Mouse (Mus musculus): ENCODE results near the gene Ppp1r8.

Gene Ppp1r8

DNA sequence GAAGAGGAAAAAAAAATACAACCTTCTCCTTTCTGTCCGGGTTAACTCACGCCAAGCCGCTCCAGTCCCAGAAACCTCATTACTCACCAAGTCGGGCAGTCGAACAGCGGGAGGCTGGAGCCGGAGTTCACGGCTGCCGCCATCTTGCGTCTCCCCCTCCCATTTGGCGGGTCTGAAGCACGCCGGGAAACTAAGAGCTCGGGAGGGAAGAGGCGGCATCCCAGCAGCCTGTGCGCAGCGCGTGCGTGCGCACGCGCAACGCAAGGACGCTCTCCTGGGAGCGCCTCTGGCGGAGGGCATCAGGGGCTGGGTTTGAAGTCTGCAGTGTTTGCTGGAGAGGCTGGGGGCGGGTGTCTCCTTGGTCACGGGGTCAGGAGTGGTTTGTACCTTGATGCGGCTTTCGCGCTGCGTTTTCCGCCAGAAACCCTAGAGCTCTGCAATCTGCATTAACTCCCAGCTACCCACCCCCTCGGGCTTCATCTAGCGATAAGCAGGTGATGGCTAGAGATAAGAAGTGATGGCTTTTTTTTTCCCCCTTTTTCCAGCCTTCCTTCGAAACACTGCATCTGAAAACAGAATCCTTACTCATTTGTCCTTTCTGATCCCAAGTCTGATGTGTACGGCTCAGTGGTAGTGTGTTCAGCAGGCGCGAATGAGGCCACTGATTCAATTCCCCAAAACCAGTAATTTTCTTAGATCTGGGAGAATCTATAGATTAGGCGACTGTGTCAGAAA lies at the start of gene Ppp1r8:
TSS of gene Ppp1r8 (minus strand) at position 200 of the 735 bp plus-strand sequence.
- DNase-seq (ENCODE audit: low spot score in 2 of 2), result peak; percentile 60 to 81

DNA sequence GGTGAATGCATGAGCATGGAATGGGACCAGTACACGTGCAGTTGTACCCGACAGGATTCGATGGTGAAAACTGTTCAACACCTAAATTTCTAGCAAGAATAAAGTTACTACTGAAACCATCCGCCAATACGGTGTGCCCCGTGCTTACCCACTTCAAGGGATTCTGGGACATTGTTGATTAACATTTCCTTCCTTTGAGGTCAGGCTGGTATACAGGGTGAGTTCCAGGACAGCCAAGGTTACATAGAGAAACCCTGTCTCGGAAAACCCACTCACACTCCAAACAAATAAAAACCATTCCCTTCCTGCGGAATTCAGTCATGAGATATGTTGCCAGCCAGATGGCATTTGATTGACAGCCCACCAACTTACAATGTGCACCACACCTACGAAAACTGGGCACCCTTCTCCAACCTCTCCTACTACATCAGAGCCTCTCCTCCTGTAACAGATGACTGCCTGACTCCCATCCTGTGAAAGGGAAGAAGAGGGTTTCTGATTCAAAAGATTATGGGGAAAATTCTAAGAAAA lies 41.9 kb upstream of the Ppp1r8 start:
- DNase-seq (ENCODE audit: low spot score in 2 of 2), result no peak

- peak; percentile 75 to 83 for DNase-seq (ENCODE audit: low spot score in 2 of 2)
These were observed 41.3 kb upstream of the Ppp1r8 start, which contains the start of gene Stx12 for GRCm38 (mm10) chr4:132884064-132884843. TSS of gene Stx12 (minus strand) at chr4:132884509.

GRCm38 (mm10) chr4:132883561-132884063 lies 40.6 kb upstream of the Ppp1r8 start:
- peak in 1 of 2 experiments; percentile 13 for DNase-seq (ENCODE audit: low spot score in 2 of 2)

DNA sequence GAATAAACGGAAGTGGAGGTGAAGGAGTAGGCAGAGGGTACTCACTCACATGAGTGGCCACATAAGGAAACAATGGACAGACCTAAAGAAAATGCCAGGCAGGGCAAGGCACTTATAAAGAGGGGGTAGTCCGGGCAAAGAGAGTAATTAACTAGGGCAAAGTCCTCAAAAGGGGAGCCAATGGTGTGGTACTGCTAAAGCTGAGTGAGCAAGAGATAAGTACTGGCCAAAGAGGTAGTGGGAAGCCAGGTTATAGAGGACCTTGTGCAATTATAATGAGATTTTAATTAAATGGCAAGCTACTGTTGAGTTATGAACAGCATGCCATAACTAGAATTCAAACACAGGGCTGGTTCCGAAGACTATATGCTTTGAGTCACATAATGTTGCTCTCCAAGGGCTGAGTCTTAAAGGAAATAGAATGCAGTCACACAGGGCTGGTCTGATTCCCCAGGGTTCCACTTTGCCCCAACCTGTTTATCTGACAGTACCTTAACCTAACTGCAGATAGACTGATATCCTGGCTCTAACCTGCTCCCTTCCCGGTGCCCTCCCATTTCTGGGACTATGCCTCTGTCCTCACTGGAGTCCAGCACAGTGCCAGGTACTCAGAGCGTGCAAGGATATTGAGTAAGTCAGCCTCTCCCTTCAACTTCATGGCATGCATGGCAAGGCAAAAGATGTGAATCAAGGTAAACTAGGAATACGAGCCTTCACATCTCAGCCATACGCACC lies 31.6 kb upstream of the Ppp1r8 start:
- peak in 1 of 2 experiments; percentile 49 for DNase-seq (ENCODE audit: low spot score in 2 of 2)

DNA sequence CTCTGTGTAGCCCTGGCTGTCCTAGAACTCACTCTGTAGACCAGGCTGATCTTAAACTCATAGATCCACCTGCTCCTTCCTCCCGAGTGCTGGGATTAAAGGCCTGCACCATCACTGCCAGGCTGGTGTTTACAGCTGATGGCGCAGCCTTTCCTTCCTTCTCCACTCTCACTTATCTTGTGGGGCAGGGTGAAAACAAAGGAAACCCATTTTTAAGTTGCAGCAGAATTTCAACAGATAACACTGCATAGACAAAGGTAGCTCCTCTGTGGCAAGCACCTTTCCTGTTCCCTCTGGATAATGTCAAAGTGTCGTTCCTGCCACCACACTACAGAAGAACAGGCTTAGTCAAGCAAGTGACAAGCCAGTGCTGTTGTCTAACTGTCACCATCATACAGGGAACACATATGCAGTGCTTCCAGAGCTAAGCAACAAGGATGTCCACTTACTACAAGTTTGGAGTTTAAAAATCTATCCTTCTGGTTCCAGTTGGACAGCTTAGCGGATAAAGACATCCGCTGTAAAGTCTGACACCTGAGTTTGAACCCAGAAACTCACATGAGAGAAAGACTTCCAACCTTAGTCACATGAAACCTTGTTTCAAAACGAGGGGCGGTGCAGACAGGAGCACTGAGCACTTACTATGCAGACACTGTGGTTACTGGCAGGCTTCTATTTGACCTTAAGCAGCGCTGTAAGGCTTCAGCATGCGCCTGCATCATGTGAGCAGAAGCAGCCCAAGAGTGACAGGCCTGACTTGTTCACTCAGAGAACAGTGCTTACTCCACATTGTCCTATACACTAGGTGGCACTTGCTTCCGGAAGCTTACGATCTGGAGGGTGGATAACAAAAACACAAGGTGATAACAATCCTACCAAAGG lies 30.8 kb upstream of the Ppp1r8 start:
- no peak for DNase-seq (ENCODE audit: low spot score in 2 of 2)

GRCm38 (mm10) chr4:132871116-132871515 lies 28.1 kb upstream of the Ppp1r8 start:
- DNase-seq (ENCODE audit: low spot score in 2 of 2), result no peak

GRCm38 (mm10) chr4:132864856-132865255 lies 21.9 kb upstream of the Ppp1r8 start:
- no peak for DNase-seq (ENCODE audit: low spot score in 2 of 2)

DNA sequence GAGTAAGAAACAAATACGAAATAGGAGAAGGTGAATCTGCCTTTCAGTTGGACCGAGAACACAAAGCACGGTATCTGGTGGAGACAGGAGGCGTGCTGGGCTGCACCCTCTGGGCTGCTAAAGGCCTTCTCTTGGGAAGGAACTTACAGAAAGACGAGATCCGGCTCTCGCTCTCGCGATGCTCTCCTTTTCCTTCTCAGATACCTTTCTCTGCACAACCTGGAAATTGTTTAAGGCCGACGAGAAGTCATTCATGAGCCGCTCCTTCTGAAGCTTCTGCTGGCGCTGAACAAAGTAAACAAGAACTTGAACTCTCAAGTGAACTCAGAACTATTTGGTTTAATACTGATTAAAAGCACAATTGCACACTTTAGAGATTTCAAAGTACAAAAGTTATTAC lies 20.0 kb upstream of the Ppp1r8 start:
- no peak for DNase-seq (ENCODE audit: low spot score in 2 of 2)

DNA sequence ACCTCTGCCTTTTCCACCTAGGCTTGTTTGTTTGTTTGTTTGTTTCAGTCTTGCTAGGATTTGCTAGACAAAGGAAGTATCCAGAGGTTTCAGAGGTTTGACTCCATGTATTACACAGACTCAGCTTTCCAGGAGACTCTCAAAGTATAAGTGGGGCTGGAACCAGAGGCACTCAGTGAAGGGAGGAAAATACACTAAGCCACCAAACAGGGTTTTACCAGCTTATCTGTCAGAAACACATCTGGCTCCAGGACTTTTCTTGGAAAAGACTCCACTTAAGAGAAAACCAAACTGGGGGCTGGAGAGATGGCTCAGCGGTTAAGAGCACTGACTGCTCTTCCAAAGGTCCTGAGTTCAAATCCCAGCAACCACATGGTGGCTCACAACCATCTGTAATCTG lies 17.9 kb upstream of the Ppp1r8 start:
- no peak for DNase-seq (ENCODE audit: low spot score in 2 of 2)

GRCm38 (mm10) chr4:132843705-132844071 lies 719 bp upstream of the Ppp1r8 start:
- no peak for DNase-seq (ENCODE audit: low spot score in 2 of 2)

- DNase-seq (ENCODE audit: low spot score in 2 of 2), result peak; percentile 6 to 39
These were observed 575 bp downstream of the Ppp1r8 start for GRCm38 (mm10) chr4:132842281-132842906.

DNA sequence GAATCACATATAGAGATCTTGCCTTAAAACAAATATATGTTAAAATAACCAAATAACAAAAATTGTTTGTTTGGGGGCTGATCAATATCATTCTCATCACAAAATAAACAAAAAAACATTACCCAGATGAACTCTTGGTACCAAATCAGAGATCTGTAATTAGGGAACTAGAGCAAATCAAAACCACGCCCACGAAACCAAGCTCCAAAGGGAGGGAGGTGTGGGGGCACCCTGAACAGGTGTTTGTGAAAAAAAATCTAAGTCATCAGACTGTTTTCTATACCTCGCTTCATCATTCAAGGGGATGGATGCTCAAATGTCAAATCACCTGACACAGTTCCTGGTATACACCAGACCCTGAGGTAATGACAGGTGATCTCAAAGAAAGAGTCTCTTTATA lies 1.5 kb downstream of the Ppp1r8 start:
- DNase-seq (ENCODE audit: low spot score in 2 of 2), result no peak

DNA sequence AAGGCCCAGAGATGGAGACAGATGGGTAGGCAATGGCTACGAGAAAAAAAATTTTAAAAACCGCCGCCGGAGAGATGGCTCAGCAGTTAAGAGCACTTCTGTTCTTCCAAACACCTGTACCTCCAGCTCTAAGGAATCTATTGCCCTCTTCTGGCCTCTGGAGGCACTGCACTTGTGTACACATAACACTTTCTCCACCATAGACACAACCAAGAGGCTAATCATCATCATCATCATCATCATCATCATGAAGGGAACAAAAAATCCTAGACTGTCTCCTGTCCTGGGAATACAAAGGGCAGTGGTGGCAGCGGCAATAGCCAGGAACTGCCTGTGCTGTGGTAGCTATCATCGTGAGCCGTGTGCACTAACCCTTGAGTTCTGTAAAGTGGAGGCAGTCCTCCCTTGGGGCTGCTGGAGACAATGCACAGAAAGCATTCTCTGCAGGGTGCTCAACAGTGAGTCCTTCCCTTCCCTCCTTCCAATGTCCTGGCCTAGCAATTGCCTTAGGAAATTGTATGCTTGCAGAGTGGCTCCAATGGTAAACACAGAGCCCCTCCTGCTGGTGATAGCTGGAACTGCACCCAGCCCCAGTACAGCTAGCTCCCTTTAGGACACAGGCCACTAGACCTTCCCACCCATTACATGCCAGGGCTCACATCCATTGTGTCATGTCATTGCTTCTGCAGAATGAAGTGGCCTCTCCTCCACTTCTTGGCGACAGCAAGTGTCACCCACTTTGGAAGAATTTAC lies 19.2 kb downstream of the Ppp1r8 start:
- peak in 1 of 2 experiments; percentile 30 for DNase-seq (ENCODE audit: low spot score in 2 of 2)

DNA sequence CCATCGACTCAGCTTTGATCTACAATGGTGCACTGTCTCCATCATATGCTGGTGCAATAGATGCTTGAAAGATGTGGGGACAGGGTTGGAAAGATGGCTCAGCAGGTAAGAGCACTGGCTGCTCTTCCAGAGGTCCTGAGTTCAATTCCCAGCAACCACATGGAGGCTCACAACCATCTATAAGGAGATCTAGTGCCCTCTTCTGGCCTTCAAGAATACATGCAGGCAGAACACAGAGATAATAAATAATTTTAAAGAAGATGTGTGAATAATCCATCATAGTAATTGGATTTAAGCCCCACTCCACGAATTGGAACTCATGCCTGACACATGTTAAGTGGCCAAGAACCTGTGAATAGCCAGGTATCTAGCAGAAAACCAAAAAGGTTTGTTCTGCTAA lies 24.5 kb downstream of the Ppp1r8 start:
- no peak for DNase-seq (ENCODE audit: low spot score in 2 of 2)

- no peak for DNase-seq (ENCODE audit: low spot score in 2 of 2)
These were observed 26.1 kb downstream of the Ppp1r8 start for GRCm38 (mm10) chr4:132816855-132817254.

- no peak for DNase-seq (ENCODE audit: low spot score in 2 of 2)
These were observed 26.6 kb downstream of the Ppp1r8 start for GRCm38 (mm10) chr4:132816404-132816803.

- DNase-seq (ENCODE audit: low spot score in 2 of 2), result no peak
These were observed 33.3 kb downstream of the Ppp1r8 start for GRCm38 (mm10) chr4:132809621-132810020.

- no peak for DNase-seq (ENCODE audit: low spot score in 2 of 2)
These were observed 35.0 kb downstream of the Ppp1r8 start for GRCm38 (mm10) chr4:132807771-132808641.
